Mouse (Mus musculus) natural killer cell, adult 2 months (primary cell): ENCODE measurements around the gene Gfi1b.

Experiments
- DNase-seq, 2 experiments: peaks; one replicate each; pipeline ENCODE4 v3.0.0; 2022; ENCODE audit warnings: low spot score in 2 of 2

The Gfi1b gene

GRCm38 (mm10) chr2:28598692-28599568 lies 22.9 kb downstream of the Gfi1b start:
- no peak for DNase-seq

DNA sequence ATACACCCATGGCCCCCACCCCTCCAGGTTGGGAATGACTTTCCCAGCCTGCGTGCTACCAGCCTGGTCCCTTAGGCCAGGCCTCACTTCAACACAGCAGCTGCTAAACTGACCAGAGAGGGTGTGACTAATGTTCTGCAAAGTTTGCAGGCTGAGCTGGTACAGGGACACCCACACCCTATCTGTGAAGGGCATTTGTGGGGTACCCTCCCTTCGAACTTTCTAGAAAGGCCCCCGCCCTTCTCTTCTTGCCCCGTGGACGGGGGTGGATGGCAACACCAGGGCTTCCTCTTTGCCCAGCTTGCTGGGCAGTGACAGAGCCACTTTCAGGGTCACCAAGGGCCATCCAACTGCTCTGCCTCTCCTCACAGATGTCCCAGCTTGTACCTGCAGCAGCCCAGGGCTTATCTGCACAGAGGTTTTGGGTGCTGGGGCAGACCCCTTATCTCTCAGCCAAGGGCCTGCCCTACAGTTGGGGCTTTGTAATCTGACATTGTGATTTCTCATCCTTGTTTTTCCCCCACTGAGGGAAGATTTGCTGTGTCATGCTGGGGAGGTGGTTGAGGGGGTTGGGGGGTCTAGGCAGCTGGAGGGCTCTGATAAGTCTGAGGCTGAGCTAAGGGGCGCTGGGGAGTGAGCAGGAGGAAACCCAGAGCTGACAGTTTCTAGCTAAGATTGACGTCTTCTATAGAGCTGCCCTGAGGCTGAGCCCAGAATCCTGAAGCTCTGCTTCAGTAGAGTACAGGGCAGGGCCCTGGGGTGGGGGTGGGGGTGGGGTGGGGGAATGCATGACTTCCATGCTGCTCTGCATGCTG lies 23.8 kb downstream of the Gfi1b start:
- no peak for DNase-seq

DNA sequence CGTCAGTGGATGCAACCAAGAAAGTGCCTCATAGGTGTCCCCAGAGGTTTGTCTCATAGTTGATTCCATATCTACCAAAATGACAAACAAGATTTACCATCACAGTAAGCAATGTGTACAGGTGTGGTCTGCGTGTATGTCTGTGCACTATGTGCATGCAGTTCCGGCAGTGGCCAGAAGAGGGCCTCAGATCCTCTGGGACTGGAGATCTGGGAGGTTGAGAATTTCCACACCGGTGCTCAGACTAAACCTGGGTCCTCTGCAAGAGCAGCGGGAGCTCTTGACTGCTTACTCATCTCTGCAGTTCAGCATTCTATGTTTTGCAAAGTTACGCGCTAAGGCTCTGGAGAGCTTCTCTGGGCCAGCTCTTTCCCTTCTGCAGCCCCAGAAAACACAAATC lies 24.8 kb downstream of the Gfi1b start:
- no peak for DNase-seq

DNA sequence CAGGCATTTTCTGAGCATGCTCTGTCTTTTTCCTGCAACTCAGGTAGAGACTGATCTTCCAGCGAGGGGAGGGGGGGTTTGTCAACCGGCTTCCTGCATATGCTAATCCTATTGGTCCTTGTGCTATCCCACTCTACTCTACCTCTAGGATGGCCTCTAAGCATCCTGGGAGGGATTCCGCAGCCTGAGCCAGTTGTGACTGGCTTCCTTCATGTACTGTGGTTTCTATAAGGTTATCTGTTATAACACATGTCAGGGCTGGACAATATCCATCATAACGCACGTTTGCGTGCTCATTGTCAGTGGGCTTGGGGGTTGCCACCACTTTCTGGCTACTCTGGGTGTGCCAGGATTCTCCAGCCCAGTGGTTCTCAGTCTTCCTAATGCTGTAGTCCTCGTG lies 25.8 kb downstream of the Gfi1b start:
- no peak for DNase-seq

DNA sequence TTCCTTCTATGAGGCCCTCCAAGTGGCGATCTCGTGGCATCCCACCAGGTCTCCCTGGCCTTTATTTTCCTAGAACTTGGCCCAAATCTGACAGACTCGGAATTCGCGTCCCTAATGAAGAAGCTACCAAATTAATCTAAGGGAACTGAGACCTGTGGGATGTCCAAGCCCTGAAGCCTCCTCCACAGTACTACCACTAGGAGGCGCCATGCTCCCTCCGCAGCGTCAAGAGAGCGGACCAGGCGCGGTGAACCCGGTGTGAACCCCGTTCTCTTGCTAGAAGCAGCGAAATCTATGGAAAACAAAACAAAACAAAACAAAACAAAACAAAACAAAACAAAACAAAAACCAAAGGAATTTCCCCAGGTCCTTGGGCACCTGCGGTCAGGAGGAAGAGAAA lies 29.0 kb downstream of the Gfi1b start:
- DNase-seq: peak; percentile 51 to 73

GRCm38 (mm10) chr2:28591479-28591878 lies 30.3 kb downstream of the Gfi1b start:
- DNase-seq: no peak

DNA sequence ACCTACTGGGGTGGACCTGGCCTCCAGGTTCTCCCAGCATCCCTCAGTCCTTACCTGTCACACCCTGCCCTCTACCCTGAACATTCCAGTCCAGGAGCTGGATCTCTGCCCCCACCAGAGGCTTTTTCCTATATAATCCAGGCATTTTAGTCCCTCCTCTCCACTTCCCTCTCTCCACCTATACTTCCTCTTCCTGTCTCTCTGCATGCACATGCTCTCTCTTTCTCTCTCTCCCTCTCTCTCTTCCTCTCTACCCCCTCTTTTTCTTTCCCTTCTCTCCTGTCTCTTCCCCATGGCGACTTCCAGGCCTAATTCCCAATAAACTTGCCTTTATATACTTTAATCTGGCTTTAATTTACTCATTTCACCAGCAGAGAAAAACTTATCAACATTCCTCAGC lies 33.2 kb downstream of the Gfi1b start:
- DNase-seq: no peak

DNA sequence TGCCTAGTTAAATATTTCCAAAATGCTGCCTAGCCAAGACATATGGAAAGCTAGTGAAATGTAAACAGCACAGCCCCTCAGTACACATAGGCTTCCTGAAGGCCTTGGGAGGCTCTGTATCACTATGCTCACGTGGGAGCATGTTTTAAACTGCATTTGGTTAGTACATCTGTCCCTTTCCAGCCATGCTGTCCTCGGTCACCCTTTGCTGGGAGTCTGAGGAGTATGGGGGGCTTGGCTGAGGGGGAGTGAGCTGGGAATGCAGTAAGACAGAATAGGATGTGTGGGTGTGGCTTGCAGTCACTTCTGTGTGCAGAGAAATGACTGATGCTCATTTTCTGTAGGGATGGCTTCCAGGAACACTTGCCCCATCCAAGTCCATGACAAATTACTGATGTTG lies 36.1 kb downstream of the Gfi1b start:
- DNase-seq: no peak

DNA sequence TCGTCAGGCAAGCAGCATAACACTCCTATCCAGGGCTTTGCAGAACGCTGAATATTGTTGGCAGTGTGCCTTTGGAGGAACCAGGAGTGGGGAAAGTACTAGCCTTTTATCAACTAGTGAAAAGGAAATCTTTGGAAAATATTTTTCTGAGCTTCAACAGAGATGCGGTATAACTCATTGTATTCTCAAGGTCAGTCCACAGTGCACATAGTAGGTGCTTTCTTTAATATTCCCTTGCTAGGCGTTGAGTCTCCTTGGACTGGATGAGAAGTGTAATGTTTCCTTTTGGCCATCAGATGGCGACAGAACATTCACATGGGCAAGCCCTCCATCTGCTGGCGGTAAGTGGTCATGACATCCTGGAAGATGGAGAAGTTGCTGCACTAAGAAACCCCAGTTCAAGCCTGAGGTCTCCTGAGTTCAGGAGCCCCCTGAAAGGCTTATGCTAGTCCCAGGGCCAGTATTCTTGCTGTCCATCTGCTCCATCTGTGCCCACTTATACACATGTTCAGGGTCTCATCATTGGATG lies 36.7 kb downstream of the Gfi1b start:
- peak; percentile 77 to 83 for DNase-seq

GRCm38 (mm10) chr2:28583651-28584050 lies 38.1 kb downstream of the Gfi1b start, which contains the start of gene Gtf3c5:
Gene Gtf3c5, minus strand, starts transcription at chr2:28583751.
- DNase-seq: no peak

- peak; percentile 86 to 87 for DNase-seq
These were observed 39.0 kb downstream of the Gfi1b start for GRCm38 (mm10) chr2:28582647-28583353.

DNA sequence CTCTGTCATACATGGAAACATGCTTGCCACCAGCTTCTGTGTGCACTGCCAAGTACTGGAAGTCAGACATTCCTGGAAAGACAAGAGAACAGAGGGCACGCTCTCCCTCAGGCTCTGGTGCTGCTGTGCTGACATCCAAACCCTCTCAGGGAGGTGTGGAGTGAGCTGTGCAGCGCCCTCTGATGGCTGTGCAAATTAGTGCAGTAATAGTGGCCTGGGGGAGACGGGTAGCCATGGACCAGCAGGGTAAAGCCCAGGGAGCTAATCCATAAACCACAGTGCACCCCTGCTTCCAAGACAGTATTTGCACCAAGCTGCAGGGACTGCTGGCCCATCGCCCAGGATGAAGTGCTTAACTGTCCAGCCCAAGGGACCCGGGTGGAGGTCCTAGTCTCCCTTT lies 43.8 kb downstream of the Gfi1b start:
- DNase-seq: peak; percentile 30 to 42

DNA sequence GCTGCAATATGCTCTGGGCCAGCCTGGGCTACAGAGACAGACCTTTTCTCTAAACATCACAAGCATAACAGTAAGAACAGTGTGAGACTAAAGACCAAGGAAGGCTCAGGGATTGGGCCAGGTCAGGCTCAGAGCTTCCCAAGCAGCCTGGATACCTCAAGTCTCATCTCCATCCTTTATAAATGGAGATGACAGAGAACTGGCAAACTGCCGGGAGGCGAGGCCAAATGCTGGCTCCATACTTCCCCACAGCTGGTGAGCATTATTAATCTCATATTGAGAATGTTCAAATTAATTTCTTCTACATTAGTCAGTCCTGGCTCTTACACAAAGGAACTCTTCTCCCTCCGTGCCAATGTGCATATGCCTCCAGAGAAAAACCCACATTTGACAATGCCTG lies 45.0 kb downstream of the Gfi1b start:
- no peak for DNase-seq

GRCm38 (mm10) chr2:28575341-28575740 lies 46.4 kb downstream of the Gfi1b start:
- no peak for DNase-seq

GRCm38 (mm10) chr2:28569903-28570302 lies 51.9 kb downstream of the Gfi1b start:
- DNase-seq: no peak

GRCm38 (mm10) chr2:28566545-28566944 lies 55.2 kb downstream of the Gfi1b start:
- no peak for DNase-seq

- no peak for DNase-seq
These were observed 57.4 kb downstream of the Gfi1b start for GRCm38 (mm10) chr2:28564380-28564779.

- no peak for DNase-seq
These were observed 58.0 kb downstream of the Gfi1b start for GRCm38 (mm10) chr2:28563830-28564229.

DNA sequence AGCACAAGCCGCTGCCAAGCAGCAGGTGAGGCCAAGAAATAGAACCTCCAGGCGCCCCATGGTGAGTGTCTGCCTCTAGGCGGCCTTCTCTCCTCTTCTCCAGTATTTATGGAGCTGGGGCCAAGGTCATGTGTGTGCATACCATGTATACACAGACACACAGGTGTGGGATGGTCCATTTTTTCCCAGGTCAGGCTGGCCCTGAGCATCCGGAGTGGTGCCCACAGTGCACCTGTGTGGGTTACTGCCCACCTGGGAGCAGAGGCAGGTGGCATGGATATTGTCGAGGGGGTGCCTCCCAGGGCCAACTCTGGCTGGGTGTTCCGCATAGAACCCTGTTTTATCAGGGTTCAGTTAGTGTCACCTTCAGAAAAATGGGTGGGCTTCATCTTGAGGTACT lies 58.5 kb downstream of the Gfi1b start, which contains the start of gene Cel:
Cel (minus strand) TSS at position 101 of the 400 bp plus-strand sequence.
- DNase-seq: no peak
